Mouse (Mus musculus) left cerebral cortex, postnatal 10 days (tissue): ENCODE results near the gene Dlx2. TPM values are rescaled to one million over a fixed set of nuclear protein-coding genes. Genes with fewer than 3 reads are reported as not detected.

Experiments used
- DNase-seq, 2 experiments: peaks; one replicate each; pipeline ENCODE4 v3.0.0; 2021 to 2022; ENCODE audit warnings: low spot score in 2 of 2, mixed read lengths in 1 of 2; ENCODE audit errors: extremely low spot score in 1 of 2
- intact Hi-C: fragments of 180-260 bp; cut with DNase I; formaldehyde crosslinking; loops from one replicate; pipeline ENCODE4 v1.15.1; 2025
- total RNA-seq, 2 experiments: library from RNA; stranded (reverse); gene quantifications; 2 replicates each; pipeline ENCODE4 v1.2.3; 2021

Gene Dlx2
- total RNA-seq, 2 experiments from 2014 or later, result 8.2 to 8.7 TPM

GRCm38 (mm10) chr2:71524763-71525162, 21.8 kb downstream of the Dlx2 start:
- no peak for DNase-seq

GRCm38 (mm10) chr2:71523431-71523830, 23.1 kb downstream of the Dlx2 start:
- intact Hi-C loops, result no loop called here
- no peak for DNase-seq

More at GRCm38 (mm10) chr2:71524763-71525162, 21.8 kb downstream of the Dlx2 start:
- intact Hi-C loops, result no loop called here

- intact Hi-C loops, result no loop called here
- DNase-seq, result no peak
These were observed 23.7 kb downstream of the Dlx2 start for GRCm38 (mm10) chr2:71522871-71523270.

- intact Hi-C loops, result no loop called here
- no peak for DNase-seq
These were observed 29.0 kb downstream of the Dlx2 start for GRCm38 (mm10) chr2:71517466-71518099.

- intact Hi-C loops, result no loop called here
- no peak for DNase-seq
These were observed 29.6 kb downstream of the Dlx2 start for GRCm38 (mm10) chr2:71516995-71517394.

- no peak for DNase-seq
- intact Hi-C loops, result no loop called here
These were observed 34.2 kb downstream of the Dlx2 start for GRCm38 (mm10) chr2:71512326-71512725.

- intact Hi-C loops, result no loop called here
- no peak for DNase-seq
These were observed 35.3 kb downstream of the Dlx2 start for GRCm38 (mm10) chr2:71511209-71511608.

GRCm38 (mm10) chr2:71504852-71505251, 41.7 kb downstream of the Dlx2 start:
- DNase-seq, result no peak
- intact Hi-C loops, result no loop called here

GRCm38 (mm10) chr2:71499276-71500230, 47.0 kb downstream of the Dlx2 start:
- intact Hi-C loops, result no loop called here
- no peak for DNase-seq

GRCm38 (mm10) chr2:71497175-71497574, 49.4 kb downstream of the Dlx2 start:
- intact Hi-C loops, result no loop called here
- no peak for DNase-seq

GRCm38 (mm10) chr2:71494971-71495370, 51.6 kb downstream of the Dlx2 start:
- DNase-seq, result no peak
- intact Hi-C loops, result no loop called here

- no peak for DNase-seq
- intact Hi-C loops, result no loop called here
These were observed 52.1 kb downstream of the Dlx2 start for GRCm38 (mm10) chr2:71494503-71494902.

Other genes with a start within 250 kb of the Dlx2 start
- gene Slc25a12, start 179.0 kb downstream of the Dlx2 start, total RNA-seq, result 100 to 1,000 TPM; 157 to 162 TPM
- 10 to 100 TPM; 17.5 to 18.7 TPM for gene Hat1, start 157.8 kb downstream of the Dlx2 start, total RNA-seq
- gene Metap1d, start 93.5 kb downstream of the Dlx2 start, total RNA-seq, result 10 to 100 TPM; 17.5 to 18.8 TPM
- gene Dlx1, start 18.6 kb downstream of the Dlx2 start, total RNA-seq, result 10 to 100 TPM; 22.7 to 28.3 TPM
- gene Itga6, start 198.9 kb upstream of the Dlx2 start, total RNA-seq, result 10 to 100 TPM; 23.2 to 29.1 TPM